Mouse (Mus musculus): ENCODE data around the gene Ptprm.

DNA sequence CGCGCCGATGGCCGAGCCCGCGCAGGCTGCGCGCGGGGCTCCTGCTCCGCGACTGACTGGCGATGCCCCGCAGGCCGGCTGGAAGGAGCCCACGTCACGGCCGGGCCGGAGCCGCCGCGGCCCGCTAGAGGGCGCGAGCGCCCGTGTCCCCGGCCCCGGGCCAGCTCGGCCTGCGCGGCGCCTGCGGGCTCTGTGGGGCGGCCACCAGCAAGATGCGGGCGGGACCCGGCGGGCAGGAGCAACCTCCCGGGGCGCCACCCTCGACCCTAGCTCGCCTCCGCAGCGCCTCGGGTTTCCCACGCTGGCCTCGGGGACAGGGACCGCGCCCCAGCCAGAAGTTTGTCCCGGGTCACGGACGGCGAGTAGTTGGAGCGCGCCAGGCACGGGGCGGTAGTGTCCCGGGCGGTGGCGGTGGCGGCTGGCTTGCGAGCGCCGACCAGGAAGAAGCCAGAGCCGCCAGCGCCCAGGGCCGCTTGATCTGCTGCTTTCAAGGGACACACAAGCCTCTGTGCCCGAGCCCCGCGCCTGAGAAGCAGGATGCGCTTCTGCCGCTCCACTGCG is at the start of gene Ptprm:
- no peak for TF ChIP-seq CTCF (IDR thresholded peaks at IDR 0.05; ENCODE audit: low read depth)
- TF ChIP-seq EP300 (IDR thresholded peaks at IDR 0.05; ENCODE audit: low read depth): no peak

Measured in liver, embryonic 14.5 days (tissue).